Mouse (Mus musculus): ENCODE data around the gene Tuba4a.

DNA sequence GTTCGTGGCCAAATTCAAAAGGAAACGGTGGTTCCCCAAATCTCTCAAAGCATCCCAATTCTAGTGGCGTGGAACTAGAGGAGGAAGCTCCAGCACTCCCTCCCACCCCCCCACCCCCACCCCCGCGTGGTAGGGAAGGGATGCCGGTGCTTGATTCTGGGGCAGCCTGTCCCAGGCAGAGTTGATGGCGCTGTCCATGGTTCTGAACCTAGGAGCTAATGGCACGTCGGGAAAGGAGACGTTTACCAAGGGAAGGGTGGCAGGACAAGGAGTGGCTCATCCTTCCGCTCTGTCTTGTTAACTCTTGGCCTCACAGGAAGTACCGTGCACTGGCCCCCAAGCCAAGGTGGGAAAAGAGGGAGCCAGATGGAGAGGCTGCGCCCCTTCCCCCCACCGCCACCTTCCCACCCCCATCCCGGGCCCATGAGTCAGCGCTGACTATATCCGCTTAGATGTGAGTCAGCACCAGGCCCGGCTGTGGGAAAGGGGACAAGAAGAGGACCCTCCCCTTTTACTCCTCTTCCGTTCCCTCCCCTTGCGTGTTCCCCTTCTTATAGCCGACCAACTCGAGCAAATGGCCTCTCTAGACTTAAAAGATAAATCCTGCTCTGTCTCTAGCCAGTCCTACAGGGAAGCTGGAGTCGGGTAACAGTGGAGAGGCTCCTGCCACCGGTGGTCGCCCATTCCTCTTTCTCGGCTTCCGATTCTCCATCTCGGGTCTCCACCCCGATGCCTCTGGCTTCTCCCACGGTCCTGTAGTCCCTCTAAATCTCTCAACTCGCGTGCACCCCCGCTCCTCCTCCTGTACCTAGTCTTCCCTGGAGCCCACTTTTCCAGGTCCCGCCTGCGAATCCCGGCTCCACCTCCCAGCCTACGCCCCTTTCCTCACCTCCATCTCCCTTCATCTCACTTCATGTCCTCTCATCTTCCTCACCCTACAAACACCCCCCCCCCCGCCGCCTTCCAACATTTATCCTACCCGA lies 43.6 kb upstream of the Tuba4a start:
- TF ChIP-seq CTCF (conservative IDR thresholded peaks at IDR 0.05 in 1 of 2, IDR thresholded peaks at IDR 0.05 in 1 of 2; ENCODE audit: low read depth in 2 of 2, low read length in 2 of 2) (no peak), POLR2A (IDR thresholded peaks at IDR 0.05; ENCODE audit: low read depth, low read length) (no peak), ZC3H11A (IDR thresholded peaks at IDR 0.05; ENCODE audit: low read depth, low read length) (no peak)
